Mouse (Mus musculus) mouse trophoblast stem cell (cell line): ENCODE measurements at regions not wholly inside any gene's neighbourhood (a gene's known extent, or its start where the extent isn't known, plus 50 kb on each side); places are given as distances from the start of the nearest gene placed in this dataset.

ENCODE experiments used
- in situ Hi-C, 2 experiments: fragments of 300-500 bp; cut with MseI, MboI; formaldehyde crosslinking; loops; 2 replicates in 1 of 2; 3 replicates in 1 of 2; pipeline ENCODE4 v1.15.1; 2025

GRCm38 (mm10) chr9:52379031-52379430 lies 210.7 kb upstream of the Zc3h12c start:
- in situ Hi-C loops: no loop called here

GRCm38 (mm10) chr9:52377761-52378160 lies 209.4 kb upstream of the Zc3h12c start:
- in situ Hi-C loops: no loop called here

DNA sequence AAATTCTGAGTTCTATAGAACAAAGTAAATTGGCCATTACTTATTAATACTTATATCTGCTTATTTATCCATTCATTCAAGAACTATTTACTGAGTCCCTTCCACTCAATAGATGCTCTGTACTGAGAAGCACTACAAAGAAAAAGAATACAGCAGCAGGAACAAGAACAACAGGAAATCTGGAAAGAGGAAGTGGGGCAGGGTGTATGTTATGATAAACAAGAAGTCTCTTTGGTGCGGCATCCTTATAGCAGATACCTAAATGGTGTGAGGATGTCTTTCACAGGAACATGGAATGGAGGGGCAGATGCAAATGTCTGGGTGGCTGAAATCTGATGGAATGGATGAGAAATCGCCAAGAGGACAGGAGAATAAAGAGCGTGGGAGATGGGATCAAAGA lies 208.5 kb upstream of the Zc3h12c start:
- in situ Hi-C loops: no loop called here

- in situ Hi-C loops: no loop called here
These were observed 202.9 kb upstream of the Zc3h12c start for GRCm38 (mm10) chr9:52371296-52371695.

DNA sequence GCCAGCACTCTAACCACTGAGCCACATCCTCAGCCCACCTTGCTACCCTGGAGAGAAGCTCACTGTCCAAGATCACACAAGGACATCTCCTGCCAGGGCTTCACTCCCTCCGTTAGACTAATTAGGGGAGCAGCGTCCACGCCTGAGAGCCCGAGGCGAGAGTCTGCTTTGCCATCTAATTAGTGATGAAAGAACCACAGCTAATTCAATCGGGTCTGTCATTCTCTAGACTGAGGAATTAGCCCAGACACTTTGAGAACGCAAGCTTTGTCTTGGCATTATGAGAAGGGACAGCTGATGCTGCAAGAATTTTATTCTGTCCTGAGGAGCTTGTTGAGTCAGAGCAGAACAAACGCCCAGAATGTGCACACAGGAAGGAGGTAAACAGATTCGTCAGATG lies 200.5 kb upstream of the Zc3h12c start:
- in situ Hi-C loops: no loop called here

DNA sequence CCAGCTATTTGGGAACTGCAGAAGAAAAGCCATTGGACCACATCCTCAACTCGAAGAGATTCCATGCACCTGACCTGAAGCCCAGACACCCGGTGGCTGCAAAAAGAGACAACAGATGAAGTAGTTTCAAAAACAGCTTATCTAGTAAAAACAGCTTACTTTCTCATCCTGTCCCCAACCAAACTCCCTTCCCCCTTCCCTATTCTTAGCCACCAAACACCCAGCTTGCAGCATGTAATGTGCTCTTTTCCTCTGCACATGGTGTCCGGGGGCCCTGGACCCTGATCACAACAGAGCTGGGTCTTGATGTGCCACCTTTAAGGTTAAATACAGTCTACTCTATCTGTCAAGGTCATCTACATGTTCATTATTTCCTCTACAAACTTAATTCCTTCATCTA lies 199.7 kb upstream of the Zc3h12c start:
- in situ Hi-C loops: no loop called here

DNA sequence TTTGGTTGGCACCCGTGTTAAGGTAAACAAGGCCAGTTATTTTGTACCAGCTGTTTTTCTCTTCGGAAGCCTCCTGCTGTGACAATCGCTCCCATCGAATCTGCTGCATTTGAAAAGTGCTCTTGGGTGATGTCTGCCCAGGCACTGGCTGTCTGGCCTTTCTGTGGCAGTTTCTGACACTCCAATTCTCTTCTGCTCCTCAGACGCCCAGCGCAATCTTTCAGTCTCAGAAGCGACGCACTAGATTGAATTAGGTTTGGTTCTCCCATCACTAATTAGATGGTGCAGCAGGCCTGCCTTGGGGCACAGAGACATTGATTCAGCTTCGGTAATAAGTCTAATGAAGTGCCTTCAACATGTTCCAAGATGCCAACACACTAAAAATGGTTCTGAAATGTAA lies 197.7 kb upstream of the Zc3h12c start:
- in situ Hi-C loops: no loop called here

- in situ Hi-C loops: no loop called here
These were observed 193.2 kb upstream of the Zc3h12c start for GRCm38 (mm10) chr9:52361599-52361998.

GRCm38 (mm10) chr9:52359416-52359815 lies 191.0 kb upstream of the Zc3h12c start:
- in situ Hi-C loops: no loop called here

DNA sequence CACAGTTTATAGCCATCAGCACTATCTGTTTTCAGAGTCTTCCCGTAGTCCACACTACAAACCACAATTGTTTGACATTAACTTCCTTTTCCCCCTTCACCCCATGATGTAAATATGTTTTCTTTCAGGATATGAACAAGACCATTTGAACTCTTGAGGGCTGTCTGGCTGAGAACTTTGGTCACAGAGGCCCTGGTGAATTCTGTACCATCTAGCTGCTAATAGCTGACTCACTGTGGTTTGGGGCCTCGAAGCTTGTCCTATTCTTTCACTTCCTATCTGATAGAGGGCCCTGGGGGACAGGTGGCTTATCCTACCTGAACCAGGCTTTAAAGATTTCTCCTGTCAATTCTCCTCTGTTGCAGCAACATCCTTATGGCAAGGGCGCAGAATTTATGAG lies 188.2 kb upstream of the Zc3h12c start:
- in situ Hi-C loops: no loop called here

- in situ Hi-C loops: no loop called here
These were observed 187.0 kb upstream of the Zc3h12c start for GRCm38 (mm10) chr9:52355187-52355982.

DNA sequence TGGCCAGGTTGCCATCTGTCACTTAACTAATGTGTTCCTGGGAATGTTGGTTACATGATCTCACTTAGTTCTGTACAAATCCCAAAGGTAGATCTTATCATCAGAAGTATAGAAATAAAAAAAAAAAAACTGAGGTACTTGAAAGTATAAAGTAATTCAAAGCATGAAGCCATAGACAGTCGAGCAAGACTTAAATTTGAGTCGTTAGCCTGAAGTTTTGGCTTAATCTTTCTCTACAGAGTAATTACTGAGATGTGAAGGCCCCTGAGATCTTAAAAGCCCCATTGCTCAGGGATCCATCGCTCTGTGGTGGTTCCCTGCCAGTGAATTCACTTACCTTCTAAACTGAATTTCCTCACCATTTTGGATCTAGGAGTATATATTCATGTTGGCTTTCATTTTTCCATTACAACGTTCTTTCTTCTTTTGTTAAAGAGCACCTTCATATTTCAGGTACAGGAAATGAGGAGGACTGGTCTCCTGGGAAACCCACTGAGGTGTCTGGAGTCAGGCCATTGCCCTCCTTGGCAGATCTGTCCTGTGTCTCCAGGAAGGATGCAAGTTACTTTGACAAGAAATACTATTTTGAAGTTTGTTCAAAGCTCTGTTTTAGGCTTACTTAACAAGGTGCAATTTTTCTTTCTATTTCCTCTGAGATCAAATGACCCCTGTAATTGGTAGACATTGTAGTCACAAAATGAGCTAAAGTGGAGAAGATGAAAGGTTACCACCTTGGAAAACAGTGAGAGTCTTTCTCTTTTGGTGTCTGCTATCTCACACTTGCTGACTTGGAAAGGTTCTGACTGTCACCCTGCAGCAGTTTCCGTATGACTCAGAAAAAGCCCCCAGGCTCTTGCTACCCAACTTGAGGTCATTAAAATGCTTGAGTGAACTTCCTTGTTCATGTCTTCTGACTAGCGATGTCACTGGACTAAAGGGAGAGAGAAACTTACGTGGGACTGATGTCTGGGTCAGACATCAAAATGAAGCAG lies 180.5 kb upstream of the Zc3h12c start:
- in situ Hi-C loops: no loop called here

- in situ Hi-C loops: no loop called here
These were observed 176.0 kb upstream of the Zc3h12c start for GRCm38 (mm10) chr9:52344177-52344877.

- in situ Hi-C loops: no loop called here
These were observed 172.7 kb upstream of the Zc3h12c start for GRCm38 (mm10) chr9:52341029-52341428.

DNA sequence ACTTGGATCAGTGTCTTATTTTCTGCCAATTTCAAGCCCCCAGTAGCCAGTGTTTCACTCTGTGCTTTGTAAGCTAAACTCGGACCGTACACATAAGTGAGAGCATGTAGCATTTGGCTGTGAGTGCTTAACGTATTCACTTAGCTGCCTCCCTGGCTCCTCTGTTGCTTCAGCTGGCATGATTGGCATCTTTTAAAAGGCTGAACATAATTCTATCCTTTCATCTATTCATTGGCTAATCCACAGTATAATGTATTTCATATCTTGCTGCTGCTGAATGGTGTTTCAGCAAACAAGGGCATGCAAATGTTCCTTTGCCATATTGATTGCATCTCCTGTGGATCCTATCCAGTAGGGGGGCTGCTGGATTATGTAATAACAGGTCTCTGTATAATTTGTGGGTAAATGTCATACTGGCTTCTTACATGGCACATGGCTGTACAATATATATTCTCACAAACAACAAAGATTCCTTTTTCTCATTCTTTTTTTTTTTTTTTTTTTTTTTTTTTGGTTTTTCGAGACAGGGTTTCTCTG lies 169.5 kb upstream of the Zc3h12c start:
- in situ Hi-C loops: no loop called here

GRCm38 (mm10) chr9:52334767-52335166 lies 166.4 kb upstream of the Zc3h12c start:
- in situ Hi-C loops: no loop called here

GRCm38 (mm10) chr9:52333884-52334283 lies 165.5 kb upstream of the Zc3h12c start:
- in situ Hi-C loops: no loop called here

DNA sequence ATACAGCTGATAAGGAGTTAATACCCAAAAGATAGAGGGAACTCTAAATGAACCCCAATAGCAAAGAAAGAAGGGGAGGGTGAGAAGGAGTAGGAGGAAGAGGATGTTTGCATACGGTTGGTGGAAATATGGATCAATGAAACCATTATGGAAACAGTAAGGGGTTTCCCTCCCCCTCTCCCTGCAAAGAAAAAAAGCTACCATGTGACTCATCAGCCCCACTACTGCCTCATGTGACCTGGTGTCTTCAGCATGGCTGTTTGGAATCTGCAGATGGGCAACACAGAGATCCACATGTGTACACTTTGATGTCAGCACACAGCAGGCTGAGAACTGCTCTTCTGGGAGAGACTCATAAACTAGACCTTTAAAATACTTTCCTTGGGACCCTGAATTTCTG lies 163.4 kb upstream of the Zc3h12c start:
- in situ Hi-C loops: no loop called here

GRCm38 (mm10) chr9:52330652-52331051 lies 162.3 kb upstream of the Zc3h12c start:
- in situ Hi-C loops: no loop called here

- in situ Hi-C loops: no loop called here
These were observed 156.0 kb upstream of the Zc3h12c start for GRCm38 (mm10) chr9:52324347-52324746.

GRCm38 (mm10) chr9:52323757-52324156 lies 155.4 kb upstream of the Zc3h12c start:
- in situ Hi-C loops: no loop called here

DNA sequence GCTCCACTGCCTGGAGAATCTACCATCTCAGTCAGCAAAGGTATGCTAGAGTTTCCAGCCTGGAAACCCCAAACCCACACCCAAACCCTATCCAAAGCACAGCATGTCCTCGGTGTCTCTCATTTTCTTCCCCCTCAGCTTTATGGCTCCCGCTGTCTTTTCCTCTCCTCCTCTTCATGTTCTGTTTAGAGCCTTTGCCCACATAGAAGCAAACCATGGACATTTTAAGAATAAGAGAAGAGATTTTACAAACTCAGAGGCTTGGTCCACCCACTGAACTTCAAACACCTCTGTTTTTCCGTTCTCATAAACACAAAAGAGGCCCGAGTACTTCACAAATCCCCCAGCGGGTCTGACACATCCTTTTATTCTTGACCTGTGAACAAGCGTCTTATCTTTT lies 154.9 kb upstream of the Zc3h12c start:
- in situ Hi-C loops: no loop called here
